ENCODE assay signal across 14 mouse cellular contexts in the genomic region with DNA sequence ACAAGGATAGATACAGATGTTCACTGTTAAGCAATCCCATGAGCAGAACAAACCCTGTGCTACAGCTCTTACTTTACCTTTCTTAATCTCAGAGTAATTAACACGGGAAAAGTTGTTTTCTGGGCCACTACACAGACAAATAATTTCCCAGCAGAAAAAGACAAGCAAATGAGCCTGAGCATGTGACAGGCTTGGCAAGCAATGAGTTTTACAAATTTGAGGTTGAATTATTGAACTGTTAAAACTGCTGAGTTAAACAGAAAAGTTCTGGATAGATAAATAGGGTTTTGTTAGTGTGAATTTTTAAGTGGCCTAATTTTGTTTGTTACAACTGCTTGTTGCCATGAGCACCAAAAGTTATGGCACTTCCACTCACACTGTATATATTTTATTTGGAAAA.
"Had no signal": no experiment of that assay in that cellular context is flagged by ENCODE, and none has a peak within 500 bp of the region (broad histone marks: within the 10 kb centered on the region; RNA-seq: fewer than 3 reads in every experiment).

No protein-coding gene starts in this region.

- H3K27me3 ChIP-seq: limb, embryonic 15.5 days; midbrain, embryonic 12.5 days; neural tube, embryonic 13.5 days had no signal

- H3K9ac ChIP-seq: limb, embryonic 15.5 days; liver, embryonic 14.5 days; midbrain, embryonic 12.5 days; neural tube, embryonic 13.5 days had no signal

- ATAC-seq: midbrain, embryonic 16.5 days had no signal

- H3K9me3 ChIP-seq: limb, embryonic 15.5 days; midbrain, embryonic 12.5 days; neural tube, embryonic 13.5 days had no signal

- DNase-seq: layer of hippocampus, adult 9-11 months; layer of hippocampus, postnatal 36 days; lung, adult 18-20 months; retina, postnatal 1 day; right cerebral cortex, postnatal 4 days; spleen, adult 18-20 months; thymus, adult 18-20 months; thymus, postnatal 14 days had no signal

- H3K27ac ChIP-seq: kidney, postnatal 0 days; limb, embryonic 15.5 days; liver, embryonic 14.5 days; midbrain, embryonic 12.5 days; neural tube, embryonic 13.5 days had no signal

- H3K36me3 ChIP-seq: limb, embryonic 15.5 days; midbrain, embryonic 12.5 days; neural tube, embryonic 13.5 days had no signal

- H3K4me3 ChIP-seq: limb, embryonic 15.5 days; midbrain, embryonic 12.5 days; neural tube, embryonic 13.5 days had no signal

- H3K4me2 ChIP-seq: limb, embryonic 15.5 days; midbrain, embryonic 12.5 days; neural tube, embryonic 13.5 days had no signal

- H3K4me1 ChIP-seq: limb, embryonic 15.5 days; midbrain, embryonic 12.5 days; neural tube, embryonic 13.5 days had no signal
